Mouse (Mus musculus) midbrain, embryonic 15.5 days (tissue): ENCODE measurements around the gene Klhl35. TPM values are rescaled to one million over a fixed set of nuclear protein-coding genes. Genes with fewer than 3 reads are reported as not detected.
A peak's percentile ranks its signal among the peaks of the same experiment; 100 is the strongest.
"Not testable (repeated sequence)": the region's sequence is repeated elsewhere in the genome, so short reads cannot be mapped to it uniquely, and the experiment has no call there.

Source experiments
- ATAC-seq: fragments of 200-750 bp; cut with Nextera tagmentation; replicated peaks from 2 replicates; pipeline ENCODE4 v1.8.0; 2017; ENCODE audit warnings: moderate TSS enrichment
- H3K27ac ChIP-seq: fragments of 300-500 bp; sonication (generic); 2 replicates; pipeline ENCODE4 v1.5.1; 2015; ENCODE audit warnings: mild to moderate bottlenecking, inconsistent platforms
- H3K27me3 ChIP-seq: fragments of 300-500 bp; sonication (generic); replicated peaks from 2 replicates; pipeline ENCODE4 v1.6.1; 2015; ENCODE audit warnings: inconsistent platforms
- H3K36me3 ChIP-seq: fragments of 300-500 bp; sonication (generic); replicated peaks from 2 replicates; pipeline ENCODE4 v1.6.1; 2015; ENCODE audit warnings: inconsistent platforms
- H3K4me1 ChIP-seq: fragments of 300-500 bp; sonication (generic); 2 replicates; pipeline ENCODE4 v1.6.1; 2015; ENCODE audit warnings: inconsistent platforms
- H3K4me2 ChIP-seq: fragments of 300-500 bp; sonication (generic); 2 replicates; pipeline ENCODE4 v1.6.1; 2015; ENCODE audit warnings: inconsistent platforms, mild to moderate bottlenecking, moderate library complexity
- H3K4me3 ChIP-seq: fragments of 300-500 bp; sonication (generic); 2 replicates; pipeline ENCODE4 v1.5.1; 2015; ENCODE audit warnings: mild to moderate bottlenecking, inconsistent platforms
- H3K9ac ChIP-seq: fragments of 300-500 bp; sonication (generic); 2 replicates; pipeline ENCODE4 v1.6.1; 2015; ENCODE audit warnings: mild to moderate bottlenecking, inconsistent platforms
- H3K9me3 ChIP-seq: fragments of 300-500 bp; sonication (generic); 2 replicates; pipeline ENCODE4 v1.6.1; 2016; ENCODE audit warnings: inconsistent platforms
- WGBS: fragments of 180-500 bp; shearing (Covaris S2); methylation state at CpG from one replicate; pipeline ENCODE4 v1.1.7; 2015; ENCODE audit warnings: mixed read lengths; 5-methylcytosine and 5-hydroxymethylcytosine counted together
- polyA plus RNA-seq: library from polyadenylated mRNA; unstranded; fragments of >200 nt; fragmentation: Nextera tagmentation; extraction: Ambion mirVana; gene quantifications from 2 replicates; pipeline ENCODE4 v1.2.1, GENCODE M21; 2015

Klhl35 gene
- polyA plus RNA-seq, 1 experiment from 2014 or later: 7.1 TPM

GRCm38 (mm10) chr7:99477235-99477634 is 11.4 kb downstream of the Klhl35 start:
- H3K4me1 ChIP-seq: peaks cover 47% of the 10 kb centered on the region

GRCm38 (mm10) chr7:99482637-99483036 is 16.8 kb downstream of the Klhl35 start:
- Histone ChIP-seq H3K9ac (peak overlapping the region; percentile 80), H3K4me1 (peaks cover 43% of the 10 kb centered on the region), H3K4me2 (peak overlapping the region; percentile 80), H3K4me3 (peak overlapping the region; percentile 73), H3K27ac (peak overlapping the region; percentile 87), H3K27me3 (peaks cover 8% of the 10 kb centered on the region; the same call in 1 of the 2 replicates), H3K36me3 (peaks cover 39% of the 10 kb centered on the region), H3K9me3 (no peaks in the 10 kb centered on the region)
- WGBS: 4% methylated on average over 6 of the region's 6 CpGs
- no peak for ATAC-seq

More at GRCm38 (mm10) chr7:99477235-99477634, 11.4 kb downstream of the Klhl35 start:
- no peak for ATAC-seq
- Histone ChIP-seq H3K4me3 (no peak overlapping the region), H3K27ac (no peak overlapping the region), H3K36me3 (peaks cover 50% of the 10 kb centered on the region), H3K4me2 (no peak overlapping the region), H3K9me3 (no peaks in the 10 kb centered on the region), H3K9ac (no peak overlapping the region), H3K27me3 (no peaks in the 10 kb centered on the region)
- WGBS: 90% methylated on average over 5 of the region's 5 CpGs

- WGBS: under 1% methylated on average over 45 of the region's 45 CpGs
- H3K4me3 ChIP-seq: peak within 1 kb of the TSS; percentile 73
- H3K9me3 ChIP-seq: no peaks in the 10 kb centered on the region
- H3K36me3 ChIP-seq: peaks cover 31% of the 10 kb centered on the region
- peaks cover 8% of the 10 kb centered on the region; the same call in 1 of the 2 replicates for H3K27me3 ChIP-seq
- H3K4me2 ChIP-seq: peak within 1 kb of the TSS; percentile 80
- H3K4me1 ChIP-seq: peaks cover 41% of the 10 kb centered on the region
- peak within 1 kb of the TSS; percentile 87 for H3K27ac ChIP-seq
- peak; percentile 95 for ATAC-seq
- peak within 1 kb of the TSS; percentile 80 for H3K9ac ChIP-seq
Observed at GRCm38 (mm10) chr7:99483271-99483923, 17.6 kb downstream of the Klhl35 start, which contains the start of gene Rps3. Gene Rps3, minus strand, starts transcription at chr7:99483738.

- WGBS: 46% methylated on average over 8 of the region's 8 CpGs
Observed at GRCm38 (mm10) chr7:99483924-99484319, 18.1 kb downstream of the Klhl35 start.

GRCm38 (mm10) chr7:99484679-99485078 is 18.9 kb downstream of the Klhl35 start:
- Histone ChIP-seq H3K9ac (no peak overlapping the region), H3K4me1 (peaks cover 29% of the 10 kb centered on the region), H3K36me3 (peaks cover 18% of the 10 kb centered on the region), H3K4me3 (no peak overlapping the region), H3K9me3 (no peaks in the 10 kb centered on the region), H3K4me2 (no peak overlapping the region), H3K27ac (no peak overlapping the region), H3K27me3 (peaks cover 8% of the 10 kb centered on the region; the same call in 1 of the 2 replicates)
- ATAC-seq: no peak
- 90% methylated on average over 1 of the region's 1 CpGs for WGBS

More at GRCm38 (mm10) chr7:99483924-99484319, 18.1 kb downstream of the Klhl35 start:
- Histone ChIP-seq H3K27me3 (peaks cover 8% of the 10 kb centered on the region; the same call in 1 of the 2 replicates), H3K9ac (no peak overlapping the region), H3K9me3 (no peaks in the 10 kb centered on the region), H3K4me2 (peak overlapping the region; percentile 52), H3K36me3 (peaks cover 26% of the 10 kb centered on the region), H3K4me3 (peak overlapping the region; percentile 73), H3K27ac (peak overlapping the region; percentile 87; the same call in 1 of the 2 replicates), H3K4me1 (peaks cover 36% of the 10 kb centered on the region)
- ATAC-seq: peak; percentile 43

- H3K4me1 ChIP-seq: no peaks in the 10 kb centered on the region
- no peak overlapping the region for H3K4me3 ChIP-seq
- H3K27me3 ChIP-seq: peaks cover 8% of the 10 kb centered on the region; the same call in 1 of the 2 replicates
- H3K9ac ChIP-seq: no peak overlapping the region
- no peaks in the 10 kb centered on the region for H3K9me3 ChIP-seq
- 66% methylated on average over 5 of the region's 5 CpGs for WGBS
- no peak for ATAC-seq
- H3K27ac ChIP-seq: no peak overlapping the region
- no peak overlapping the region for H3K4me2 ChIP-seq
- H3K36me3 ChIP-seq: no peaks in the 10 kb centered on the region
Observed at GRCm38 (mm10) chr7:99489708-99490107, 23.9 kb downstream of the Klhl35 start.

GRCm38 (mm10) chr7:99499128-99499527 is 33.3 kb downstream of the Klhl35 start:
- Histone ChIP-seq H3K9ac (no peak overlapping the region), H3K4me1 (no peaks in the 10 kb centered on the region), H3K27me3 (no peaks in the 10 kb centered on the region), H3K4me3 (no peak overlapping the region), H3K4me2 (no peak overlapping the region), H3K36me3 (no peaks in the 10 kb centered on the region), H3K9me3 (no peaks in the 10 kb centered on the region), H3K27ac (no peak overlapping the region)
- no peak for ATAC-seq
- WGBS: 54% methylated on average over 1 of the region's 1 CpGs

- no peaks in the 10 kb centered on the region for H3K4me1 ChIP-seq
- no peaks in the 10 kb centered on the region for H3K36me3 ChIP-seq
- H3K27ac ChIP-seq: no peak overlapping the region
- no peaks in the 10 kb centered on the region for H3K27me3 ChIP-seq
- no peak overlapping the region for H3K4me2 ChIP-seq
- H3K9ac ChIP-seq: no peak overlapping the region
- no peak overlapping the region for H3K4me3 ChIP-seq
- peak; percentile 84 for ATAC-seq
- WGBS: 5% methylated on average over 8 of the region's 8 CpGs
- no peaks in the 10 kb centered on the region for H3K9me3 ChIP-seq
Observed at GRCm38 (mm10) chr7:99500201-99500600, 34.4 kb downstream of the Klhl35 start.

- no peak overlapping the region for H3K4me2 ChIP-seq
- no peak for ATAC-seq
- no peaks in the 10 kb centered on the region for H3K36me3 ChIP-seq
- H3K4me3 ChIP-seq: no peak overlapping the region
- H3K4me1 ChIP-seq: no peaks in the 10 kb centered on the region
- no peaks in the 10 kb centered on the region for H3K9me3 ChIP-seq
- H3K27ac ChIP-seq: no peak overlapping the region
- 36% methylated on average over 5 of the region's 5 CpGs for WGBS
- H3K9ac ChIP-seq: no peak overlapping the region
- no peaks in the 10 kb centered on the region for H3K27me3 ChIP-seq
Observed at GRCm38 (mm10) chr7:99500655-99501054, 34.9 kb downstream of the Klhl35 start.

GRCm38 (mm10) chr7:99501148-99501547 is 35.3 kb downstream of the Klhl35 start:
- H3K4me3 ChIP-seq: no peak overlapping the region
- H3K4me2 ChIP-seq: no peak overlapping the region
- ATAC-seq: no peak
- 46% methylated on average over 1 of the region's 1 CpGs for WGBS
- no peak overlapping the region for H3K9ac ChIP-seq
- H3K9me3 ChIP-seq: no peaks in the 10 kb centered on the region
- no peaks in the 10 kb centered on the region for H3K36me3 ChIP-seq
- H3K27me3 ChIP-seq: no peaks in the 10 kb centered on the region
- no peaks in the 10 kb centered on the region for H3K4me1 ChIP-seq
- no peak overlapping the region for H3K27ac ChIP-seq

GRCm38 (mm10) chr7:99504556-99504955 is 38.8 kb downstream of the Klhl35 start:
- Histone ChIP-seq H3K4me3 (no peak overlapping the region), H3K36me3 (no peaks in the 10 kb centered on the region), H3K27me3 (no peaks in the 10 kb centered on the region), H3K27ac (no peak overlapping the region), H3K9me3 (no peaks in the 10 kb centered on the region), H3K4me1 (no peaks in the 10 kb centered on the region), H3K9ac (no peak overlapping the region), H3K4me2 (no peak overlapping the region)
- ATAC-seq: no peak

- 31% methylated on average over 2 of the region's 2 CpGs for WGBS
- H3K4me2 ChIP-seq, ATAC-seq, H3K27me3 ChIP-seq, H3K27ac ChIP-seq, H3K4me1 ChIP-seq, H3K36me3 ChIP-seq, H3K9me3 ChIP-seq, H3K4me3 ChIP-seq, H3K9ac ChIP-seq: not testable (repeated sequence)
Observed at GRCm38 (mm10) chr7:99508187-99508586, 42.4 kb downstream of the Klhl35 start.

GRCm38 (mm10) chr7:99510087-99510501 is 44.3 kb downstream of the Klhl35 start:
- Histone ChIP-seq H3K4me3 (0 out of 2 replicates have a peak overlapping the region, but pooled peaks have one; percentile 11), H3K9me3 (no peaks in the 10 kb centered on the region), H3K4me1 (peaks cover 10% of the 10 kb centered on the region), H3K27me3 (no peaks in the 10 kb centered on the region), H3K27ac (peak overlapping the region; percentile 71), H3K36me3 (no peaks in the 10 kb centered on the region), H3K4me2 (peak overlapping the region; percentile 44), H3K9ac (no peak overlapping the region)
- ATAC-seq: peak; percentile 90
- 2% methylated on average over 8 of the region's 8 CpGs for WGBS
